Mouse (Mus musculus): ENCODE results near the gene Med13l. TPM values are rescaled to one million over a fixed set of nuclear protein-coding genes. Genes with fewer than 3 reads are reported as not detected.
A peak's percentile ranks its signal among the peaks of the same experiment; 100 is the strongest.

The Med13l gene
- polyA plus RNA-seq, 1 experiment from 2014 or later = 17.1 TPM

DNA sequence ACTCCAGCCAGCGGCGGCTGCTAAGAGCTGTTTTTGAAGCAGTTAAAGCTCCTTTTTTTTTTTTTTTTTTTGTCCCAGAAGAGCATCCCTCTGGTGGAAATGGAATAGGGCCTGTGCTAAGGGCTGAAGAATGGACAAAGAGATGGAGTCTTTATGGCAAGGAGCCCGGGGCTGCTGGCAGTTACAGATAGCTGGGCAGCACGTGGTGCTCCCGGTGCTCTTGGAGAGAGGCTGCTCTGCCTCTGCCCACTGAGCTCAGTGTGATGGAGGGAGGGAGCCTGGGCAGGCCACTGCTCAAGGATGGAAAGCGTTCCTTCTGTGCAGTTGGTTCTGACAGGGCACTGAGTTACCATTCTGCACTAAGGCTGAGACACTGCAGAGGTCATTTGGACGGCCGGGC, 53.6 kb downstream of the Med13l start:
- H3K4me3 ChIP-seq (replicated peaks) = no peak overlapping the region
- peaks cover 71% of the 10 kb centered on the region for H3K4me1 ChIP-seq (replicated peaks)
- no peak for ATAC-seq (ENCODE audit: insufficient number of reproducible peaks, insufficient read depth, low FRiP score, low TSS enrichment, low read depth)
- WGBS = 38% methylated on average over 8 of the region's 8 CpGs
- no peak overlapping the region for H3K9ac ChIP-seq (replicated peaks)
- no peak overlapping the region for H3K4me2 ChIP-seq
- no peaks in the 10 kb centered on the region for H3K36me3 ChIP-seq
- H3K27ac ChIP-seq = peak overlapping the region; percentile 23; the same call in 1 of the 2 replicates
- no peaks in the 10 kb centered on the region for H3K9me3 ChIP-seq
- no peaks in the 10 kb centered on the region for H3K27me3 ChIP-seq

DNA sequence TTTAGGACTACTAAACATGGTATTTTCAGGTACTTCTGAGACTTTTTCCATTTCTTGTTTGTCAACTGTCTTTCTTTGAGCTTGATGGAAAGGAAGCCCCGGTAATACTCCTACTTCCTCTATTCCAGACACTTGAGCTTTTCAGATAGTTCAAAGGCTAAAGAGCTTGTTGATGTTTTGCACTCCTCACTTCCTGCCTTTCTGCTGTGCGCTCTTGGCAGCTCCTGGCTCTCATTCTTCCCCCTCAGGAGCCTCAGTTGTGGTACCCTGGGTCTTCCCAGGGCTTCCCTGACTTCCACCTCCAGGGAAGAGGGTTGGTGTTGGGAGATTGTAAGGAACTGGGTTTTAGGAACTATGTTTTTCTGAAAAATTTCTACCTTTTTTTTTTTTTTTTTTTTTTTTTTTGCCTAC, 54.1 kb downstream of the Med13l start:
- H3K27ac ChIP-seq = no peak overlapping the region
- 21% methylated on average over 2 of the region's 2 CpGs for WGBS
- H3K9ac ChIP-seq (replicated peaks) = no peak overlapping the region
- no peak overlapping the region for H3K4me3 ChIP-seq (replicated peaks)
- H3K27me3 ChIP-seq = no peaks in the 10 kb centered on the region
- H3K4me1 ChIP-seq (replicated peaks) = peaks cover 72% of the 10 kb centered on the region
- no peak for ATAC-seq (ENCODE audit: insufficient number of reproducible peaks, insufficient read depth, low FRiP score, low TSS enrichment, low read depth)
- H3K9me3 ChIP-seq = no peaks in the 10 kb centered on the region
- no peaks in the 10 kb centered on the region for H3K36me3 ChIP-seq
- H3K4me2 ChIP-seq = no peak overlapping the region

DNA sequence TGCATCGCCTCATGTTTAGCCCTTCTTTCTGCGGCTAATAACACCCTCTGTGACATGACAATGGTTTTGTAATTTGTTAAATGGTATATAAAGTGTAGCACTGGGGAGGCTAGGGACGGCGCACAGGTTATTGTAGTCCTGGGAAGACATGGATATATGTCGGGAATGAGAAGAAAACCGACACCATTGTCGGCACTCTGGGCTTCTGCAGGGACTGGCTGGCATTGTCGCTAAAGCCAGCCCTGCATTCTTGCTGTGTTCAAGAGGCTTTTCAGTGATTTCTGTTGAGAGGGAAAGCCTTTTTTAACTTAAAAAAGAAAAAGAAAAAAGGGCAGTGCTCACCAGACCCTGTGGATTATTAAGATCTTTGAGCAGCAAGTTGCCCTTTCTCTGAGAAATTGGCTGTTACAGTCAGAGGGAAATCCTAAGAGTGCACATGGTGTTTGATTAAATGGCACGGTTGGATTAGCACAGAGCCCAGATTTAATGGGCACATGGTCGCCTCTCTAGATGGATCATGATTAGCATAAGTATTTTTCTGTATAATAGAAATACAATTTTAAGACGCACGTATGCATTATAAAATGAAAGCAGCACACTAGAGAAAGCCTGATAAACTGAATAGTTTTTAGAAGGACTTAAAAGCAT, 58.6 kb downstream of the Med13l start:
- Histone ChIP-seq H3K9ac (replicated peaks) (no peak overlapping the region), H3K36me3 (no peaks in the 10 kb centered on the region), H3K9me3 (no peaks in the 10 kb centered on the region), H3K4me2 (no peak overlapping the region), H3K4me3 (replicated peaks) (no peak overlapping the region), H3K27me3 (no peaks in the 10 kb centered on the region), H3K27ac (no peak overlapping the region), H3K4me1 (replicated peaks) (peaks cover 61% of the 10 kb centered on the region)
- ATAC-seq (ENCODE audit: insufficient number of reproducible peaks, insufficient read depth, low FRiP score, low TSS enrichment, low read depth) = no peak
- 56% methylated on average over 12 of the region's 12 CpGs for WGBS

DNA sequence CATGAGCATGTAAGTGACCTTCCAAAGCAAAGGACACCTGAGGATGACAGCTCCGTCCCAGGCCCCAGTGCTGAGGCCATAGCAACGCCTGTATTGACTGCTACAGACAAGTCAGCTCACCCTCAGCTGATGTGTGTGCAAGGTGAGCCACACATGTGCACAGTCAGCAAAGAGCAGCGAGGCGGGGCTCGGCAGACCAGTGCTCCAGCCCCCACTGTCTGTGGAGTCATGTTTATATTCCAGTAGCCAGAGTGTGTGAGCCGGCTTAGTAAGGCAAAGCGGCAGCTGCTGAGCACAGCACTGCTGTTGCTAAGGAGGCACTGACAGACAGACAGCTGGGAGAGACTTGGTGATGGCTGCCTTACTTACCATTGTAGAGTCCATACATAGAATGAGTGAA, 59.3 kb downstream of the Med13l start:
- no peak overlapping the region for H3K4me2 ChIP-seq
- peaks cover 60% of the 10 kb centered on the region for H3K4me1 ChIP-seq (replicated peaks)
- no peaks in the 10 kb centered on the region for H3K36me3 ChIP-seq
- no peaks in the 10 kb centered on the region for H3K27me3 ChIP-seq
- no peak overlapping the region for H3K9ac ChIP-seq (replicated peaks)
- H3K27ac ChIP-seq = no peak overlapping the region
- no peaks in the 10 kb centered on the region for H3K9me3 ChIP-seq
- no peak; the same call in 1 of the 2 replicates for ATAC-seq (ENCODE audit: insufficient number of reproducible peaks, insufficient read depth, low FRiP score, low TSS enrichment, low read depth)
- WGBS = 56% methylated on average over 7 of the region's 7 CpGs
- H3K4me3 ChIP-seq (replicated peaks) = no peak overlapping the region

DNA sequence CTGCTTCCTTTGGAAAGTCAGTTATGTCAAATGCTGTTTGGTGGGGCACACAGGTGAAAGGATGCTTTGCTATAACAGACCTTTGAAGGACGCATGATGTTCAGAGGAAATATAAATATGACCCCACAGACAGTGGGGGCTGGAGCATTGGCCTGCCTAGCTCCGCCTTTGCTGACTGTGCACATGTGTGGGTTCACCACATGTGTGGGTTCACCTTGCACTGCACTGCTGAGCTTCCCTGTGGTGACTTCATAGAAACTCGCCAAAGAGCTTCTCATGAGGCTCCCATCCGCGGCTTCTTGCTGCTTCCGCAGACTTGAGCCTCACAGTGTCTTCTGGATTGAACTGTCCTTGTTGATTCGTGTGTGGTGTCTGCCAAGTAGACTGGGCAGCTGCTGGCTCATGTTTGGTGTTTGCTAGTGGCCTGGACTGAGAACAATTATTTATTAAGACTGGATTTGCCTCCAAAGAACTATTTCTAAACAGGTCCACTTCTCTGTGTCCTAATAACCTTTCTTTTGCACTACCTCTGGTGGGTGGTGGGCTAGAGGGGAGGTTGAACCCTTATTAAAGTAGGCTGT, 59.9 kb downstream of the Med13l start:
- Histone ChIP-seq H3K4me1 (replicated peaks) (peaks cover 55% of the 10 kb centered on the region), H3K27me3 (no peaks in the 10 kb centered on the region), H3K4me2 (no peak overlapping the region), H3K9me3 (no peaks in the 10 kb centered on the region), H3K4me3 (replicated peaks) (no peak overlapping the region), H3K36me3 (no peaks in the 10 kb centered on the region), H3K9ac (replicated peaks) (no peak overlapping the region), H3K27ac (0 out of 2 replicates have a peak overlapping the region, but pooled peaks have one; percentile 2)
- WGBS = 86% methylated on average over 7 of the region's 7 CpGs
- no peak for ATAC-seq (ENCODE audit: insufficient number of reproducible peaks, insufficient read depth, low FRiP score, low TSS enrichment, low read depth)

DNA sequence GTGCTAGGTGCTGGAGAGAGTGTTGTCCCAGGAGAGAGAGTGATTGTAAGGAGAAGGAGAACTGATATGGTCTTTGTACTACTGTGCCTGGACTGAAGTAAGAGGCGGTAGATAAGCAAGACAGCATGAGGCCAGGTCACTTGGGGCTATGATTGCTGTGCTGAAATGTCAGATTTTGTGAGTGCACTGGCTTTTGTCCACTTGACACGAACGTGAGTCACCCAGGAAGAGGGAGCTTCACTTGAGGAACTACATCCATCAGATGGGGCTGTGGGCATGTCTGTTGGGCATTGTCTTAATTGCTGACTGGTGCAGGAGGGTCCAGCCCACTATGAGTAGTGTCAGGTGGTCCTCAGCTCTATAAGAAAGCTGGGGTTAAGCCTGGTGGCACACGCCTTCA, 61.4 kb downstream of the Med13l start:
- Histone ChIP-seq H3K27me3 (no peaks in the 10 kb centered on the region), H3K9me3 (no peaks in the 10 kb centered on the region), H3K4me3 (replicated peaks) (no peak overlapping the region), H3K4me1 (replicated peaks) (peaks cover 51% of the 10 kb centered on the region), H3K9ac (replicated peaks) (no peak overlapping the region), H3K36me3 (no peaks in the 10 kb centered on the region), H3K27ac (no peak overlapping the region), H3K4me2 (no peak overlapping the region)
- ATAC-seq (ENCODE audit: insufficient number of reproducible peaks, insufficient read depth, low FRiP score, low TSS enrichment, low read depth) = no peak
- 85% methylated on average over 4 of the region's 4 CpGs for WGBS

DNA sequence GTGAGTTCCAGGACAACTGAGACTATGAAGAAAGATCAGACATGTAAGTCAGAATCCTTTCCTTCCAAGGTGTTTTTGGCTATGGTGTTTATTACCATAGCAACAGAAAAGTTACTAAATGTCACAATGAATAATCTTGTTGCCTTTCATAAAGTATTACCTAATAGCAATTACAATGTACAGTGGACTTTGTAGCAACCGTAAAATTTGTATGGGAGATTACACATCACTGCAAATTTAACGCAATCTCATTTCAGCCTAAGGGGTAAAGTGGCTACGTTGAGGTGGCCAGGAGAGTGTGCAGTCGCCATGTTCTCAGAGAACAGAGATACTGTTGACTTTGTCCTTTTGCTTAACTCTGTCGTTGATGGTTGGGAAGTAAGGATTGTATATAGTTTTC, 61.9 kb downstream of the Med13l start:
- Histone ChIP-seq H3K4me1 (replicated peaks) (peaks cover 47% of the 10 kb centered on the region), H3K27me3 (no peaks in the 10 kb centered on the region), H3K9ac (replicated peaks) (no peak overlapping the region), H3K27ac (no peak overlapping the region), H3K4me3 (replicated peaks) (no peak overlapping the region), H3K36me3 (no peaks in the 10 kb centered on the region), H3K9me3 (no peaks in the 10 kb centered on the region), H3K4me2 (no peak overlapping the region)
- WGBS = 90% methylated on average over 5 of the region's 5 CpGs
- no peak for ATAC-seq (ENCODE audit: insufficient number of reproducible peaks, insufficient read depth, low FRiP score, low TSS enrichment, low read depth)

DNA sequence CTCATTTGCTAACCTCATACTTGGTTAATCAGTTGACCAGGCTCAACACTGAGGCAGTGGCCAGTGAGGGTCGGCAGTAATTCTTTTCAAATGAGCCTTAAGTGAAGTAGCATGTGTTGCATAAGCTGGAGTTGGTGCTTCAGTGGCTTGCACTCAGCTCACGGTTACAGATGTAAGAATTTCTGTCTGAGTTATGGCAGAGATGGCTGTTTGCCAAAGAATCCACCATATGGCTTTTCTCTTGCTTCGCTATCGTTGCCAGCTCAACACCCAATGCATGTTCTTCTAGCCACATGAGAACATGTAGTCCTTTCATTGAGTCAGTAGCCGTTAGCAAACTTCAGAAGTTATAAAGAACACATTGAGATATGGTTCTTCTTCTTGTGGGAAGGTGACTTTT, 63.3 kb downstream of the Med13l start:
- Histone ChIP-seq H3K27me3 (no peaks in the 10 kb centered on the region), H3K4me3 (replicated peaks) (no peak overlapping the region), H3K4me1 (replicated peaks) (peaks cover 42% of the 10 kb centered on the region), H3K9ac (replicated peaks) (no peak overlapping the region), H3K36me3 (no peaks in the 10 kb centered on the region), H3K4me2 (no peak overlapping the region), H3K9me3 (no peaks in the 10 kb centered on the region), H3K27ac (no peak overlapping the region)
- 64% methylated on average over 5 of the region's 5 CpGs for WGBS
- no peak for ATAC-seq (ENCODE audit: insufficient number of reproducible peaks, insufficient read depth, low FRiP score, low TSS enrichment, low read depth)

DNA sequence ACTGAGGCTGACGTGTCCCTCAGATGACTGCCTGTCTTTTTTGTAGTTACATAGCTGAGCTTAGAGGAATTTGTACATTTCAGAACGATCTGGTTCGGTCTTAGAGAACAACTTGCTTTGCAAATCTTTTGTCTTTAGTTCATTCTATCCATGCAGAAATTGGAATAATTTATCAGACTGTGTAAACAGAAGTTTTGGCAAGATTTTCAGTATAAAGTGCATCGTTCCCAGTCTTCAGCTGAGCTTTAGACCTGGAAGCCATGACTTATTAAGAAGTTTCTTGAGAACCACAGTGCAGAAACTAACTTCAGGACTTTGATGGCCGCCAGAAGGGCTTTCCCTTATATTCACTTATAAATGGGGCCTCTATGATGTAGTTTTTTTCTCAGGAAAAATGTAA, 67.2 kb downstream of the Med13l start:
- peaks cover 22% of the 10 kb centered on the region for H3K4me1 ChIP-seq (replicated peaks)
- H3K9ac ChIP-seq (replicated peaks) = no peak overlapping the region
- H3K9me3 ChIP-seq = no peaks in the 10 kb centered on the region
- no peak overlapping the region for H3K4me3 ChIP-seq (replicated peaks)
- H3K27ac ChIP-seq = no peak overlapping the region
- WGBS = 90% methylated on average over 5 of the region's 5 CpGs
- H3K36me3 ChIP-seq = no peaks in the 10 kb centered on the region
- no peak overlapping the region for H3K4me2 ChIP-seq
- ATAC-seq (ENCODE audit: insufficient number of reproducible peaks, insufficient read depth, low FRiP score, low TSS enrichment, low read depth) = no peak
- no peaks in the 10 kb centered on the region for H3K27me3 ChIP-seq

DNA sequence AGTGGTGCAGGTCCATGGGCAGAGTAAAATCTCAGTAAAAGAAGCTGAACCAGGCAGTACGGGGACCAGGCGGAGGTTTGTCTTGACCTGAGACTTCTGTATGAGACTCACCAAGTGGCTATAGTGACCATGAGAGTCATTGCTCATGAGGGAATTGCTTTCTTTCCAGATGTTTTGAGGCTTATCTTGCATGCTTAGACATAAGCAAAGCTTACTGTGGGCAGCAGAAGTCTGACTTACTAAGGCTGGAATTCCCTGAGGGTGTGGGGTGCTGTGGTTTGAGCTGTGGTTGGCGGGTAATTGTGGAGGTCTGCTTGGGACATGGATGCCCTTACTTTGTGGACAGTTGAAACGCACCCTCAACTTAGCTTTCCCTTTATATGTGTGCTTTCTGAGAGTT, 67.7 kb downstream of the Med13l start:
- Histone ChIP-seq H3K4me2 (no peak overlapping the region), H3K27me3 (no peaks in the 10 kb centered on the region), H3K4me3 (replicated peaks) (no peak overlapping the region), H3K9ac (replicated peaks) (no peak overlapping the region), H3K4me1 (replicated peaks) (peaks cover 22% of the 10 kb centered on the region), H3K36me3 (no peaks in the 10 kb centered on the region), H3K27ac (no peak overlapping the region), H3K9me3 (no peaks in the 10 kb centered on the region)
- ATAC-seq (ENCODE audit: insufficient number of reproducible peaks, insufficient read depth, low FRiP score, low TSS enrichment, low read depth) = no peak
- WGBS = 86% methylated on average over 4 of the region's 4 CpGs

DNA sequence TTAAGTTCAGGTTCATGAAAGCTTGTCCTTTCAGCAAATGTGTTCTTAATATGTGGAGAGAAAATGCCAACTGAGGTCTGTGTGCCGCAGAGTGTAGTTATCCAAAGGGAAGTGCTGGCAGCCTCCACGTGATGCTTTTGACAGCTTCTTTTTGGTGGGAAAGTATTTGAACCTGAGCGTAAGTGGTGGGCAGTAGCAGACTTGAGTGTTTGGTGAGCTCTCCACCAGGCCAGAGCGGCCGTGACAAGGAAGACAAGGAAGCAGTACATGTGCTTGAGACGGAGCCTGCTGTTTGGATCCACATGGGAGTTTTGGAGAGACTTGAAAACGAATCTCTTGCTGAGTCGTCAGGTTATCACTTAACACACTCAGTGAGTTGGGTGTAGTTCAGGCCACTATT, 71.9 kb downstream of the Med13l start:
- no peak overlapping the region for H3K27ac ChIP-seq
- no peak overlapping the region for H3K4me2 ChIP-seq
- H3K9me3 ChIP-seq = no peaks in the 10 kb centered on the region
- ATAC-seq (ENCODE audit: insufficient number of reproducible peaks, insufficient read depth, low FRiP score, low TSS enrichment, low read depth) = no peak
- no peaks in the 10 kb centered on the region for H3K36me3 ChIP-seq
- WGBS = 81% methylated on average over 8 of the region's 8 CpGs
- H3K9ac ChIP-seq (replicated peaks) = no peak overlapping the region
- peaks cover 32% of the 10 kb centered on the region for H3K4me1 ChIP-seq (replicated peaks)
- no peaks in the 10 kb centered on the region for H3K27me3 ChIP-seq
- no peak overlapping the region for H3K4me3 ChIP-seq (replicated peaks)

DNA sequence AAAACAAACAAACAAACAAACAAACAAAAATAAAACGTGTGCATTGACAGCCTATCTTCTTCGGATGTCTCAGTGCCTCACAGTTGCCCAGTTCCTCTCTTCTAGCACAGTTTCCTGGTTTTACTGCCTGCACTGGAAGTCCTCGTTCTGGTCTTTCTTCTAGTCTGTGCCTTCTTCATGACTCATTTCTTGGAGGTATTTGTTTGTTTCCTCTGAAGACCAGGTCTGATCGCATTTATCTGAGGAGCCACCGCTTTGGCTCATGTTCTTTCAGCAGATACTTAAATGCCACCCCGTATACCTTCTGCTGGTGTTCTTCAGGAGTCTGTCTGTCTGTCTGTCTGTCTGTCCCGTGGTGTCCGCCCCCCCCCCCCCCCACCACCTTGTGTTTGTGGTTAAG, 72.6 kb downstream of the Med13l start:
- H3K27me3 ChIP-seq = no peaks in the 10 kb centered on the region
- no peak for ATAC-seq (ENCODE audit: insufficient number of reproducible peaks, insufficient read depth, low FRiP score, low TSS enrichment, low read depth)
- H3K36me3 ChIP-seq = no peaks in the 10 kb centered on the region
- no peaks in the 10 kb centered on the region for H3K9me3 ChIP-seq
- H3K4me3 ChIP-seq (replicated peaks) = no peak overlapping the region
- H3K27ac ChIP-seq = no peak overlapping the region
- no peak overlapping the region for H3K4me2 ChIP-seq
- H3K9ac ChIP-seq (replicated peaks) = no peak overlapping the region
- H3K4me1 ChIP-seq (replicated peaks) = peaks cover 33% of the 10 kb centered on the region
- WGBS = 84% methylated on average over 8 of the region's 8 CpGs

Measured in limb, embryonic 12.5 days (tissue).